Mouse (Mus musculus) lung, adult 2 months (tissue): ENCODE measurements at regions not wholly inside any gene's neighbourhood (a gene's known extent, or its start where the extent isn't known, plus 50 kb on each side); places are given as distances from the start of the nearest gene placed in this dataset.

Experiments
- CTCF ChIP-seq: fragments of 200-500 bp; IDR thresholded peaks from 2 replicates; pipeline ENCODE4 v1.5.1; 2011; ENCODE audit warnings: mild to moderate bottlenecking, low read length, control low read depth; ENCODE audit not compliant: insufficient read depth
- POLR2A ChIP-seq: fragments of 200-500 bp; IDR thresholded peaks from 2 replicates; pipeline ENCODE4 v1.6.1; 2011; ENCODE audit warnings: low read depth, mild to moderate bottlenecking, control low read depth, low read length, borderline replicate concordance; ENCODE audit errors: extremely low read depth

DNA sequence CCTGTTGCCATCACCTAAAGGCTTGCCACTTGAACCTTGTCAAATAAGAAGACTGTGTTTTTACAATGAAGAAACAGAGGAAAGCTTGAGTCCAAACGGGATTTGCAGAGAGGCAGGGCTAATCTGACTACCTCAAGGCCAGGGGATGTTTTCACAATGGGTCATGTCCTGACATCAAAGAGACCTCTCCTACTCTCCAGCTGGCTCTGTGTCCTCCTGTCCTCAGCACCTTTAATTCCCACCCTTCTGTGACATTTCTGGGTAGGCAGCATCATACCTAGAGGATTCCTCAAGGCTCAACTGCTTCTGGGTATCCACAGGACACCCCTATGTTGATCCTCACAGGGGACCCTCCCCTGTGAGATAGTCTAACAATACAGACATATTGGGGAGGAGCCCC is 97.7 kb downstream of the E030025P04Rik start:
- TF ChIP-seq POLR2A (no peak), CTCF (no peak)
